Mouse (Mus musculus): Measurements from ENCODE around the gene Dnajb12.

- TF ChIP-seq POLR2A (IDR thresholded peaks at IDR 0.05; ENCODE audit: control insufficient read depth, low read depth, low read length) (no peak), CTCF (IDR thresholded peaks at IDR 0.05; ENCODE audit: control insufficient read depth, insufficient read depth, insufficient replicate concordance, low read depth, low read length) (no peak)
Observed at GRCm38 (mm10) chr10:59841434-59841833, 37.9 kb upstream of the Dnajb12 start.
